Mouse (Mus musculus) adrenal gland, adult (tissue): ENCODE data around the gene E2f4.

Source experiments
- DNase-seq, 2 experiments: peaks; one replicate each; pipeline ENCODE4 v3.0.0; 2022 to 2023; ENCODE audit warnings: low spot score in 1 of 2; ENCODE audit not compliant: inconsistent age in 2 of 2

E2f4 gene

GRCm38 (mm10) chr8:105346611-105347427 is 49.4 kb downstream of the E2f4 start:
- DNase-seq, result peak; percentile 62 to 83

GRCm38 (mm10) chr8:105347428-105348221 is 50.2 kb downstream of the E2f4 start, which contains the start of gene Fhod1:
TSS of gene Fhod1 (minus strand) at chr8:105347953.
- peak; percentile 97 to 98 for DNase-seq

GRCm38 (mm10) chr8:105348450-105349095 is 51.1 kb downstream of the E2f4 start, which contains the start of gene Slc9a5:
TSS of gene Slc9a5 (plus strand) at chr8:105348843.
- DNase-seq, result peak; percentile 73 to 82

GRCm38 (mm10) chr8:105349096-105349771 is 51.8 kb downstream of the E2f4 start:
- DNase-seq, result peak in 1 of 2 experiments; percentile 46

- DNase-seq, result no peak
Measured at GRCm38 (mm10) chr8:105350186-105350585, 52.7 kb downstream of the E2f4 start.

- no peak for DNase-seq
Measured at GRCm38 (mm10) chr8:105353583-105354135, 56.2 kb downstream of the E2f4 start.

- no peak for DNase-seq
Measured at GRCm38 (mm10) chr8:105354549-105354948, 57.1 kb downstream of the E2f4 start.
